Mouse (Mus musculus) E14TG2a.4 (cell line): ENCODE results near the gene Nhsl1.

Source experiments
- CTCF ChIP-seq: conservative IDR thresholded peaks from 2 replicates; pipeline ENCODE4 v1.5.1; 2014; ENCODE audit warnings: low read length
- NANOG ChIP-seq: IDR thresholded peaks from 2 replicates; pipeline ENCODE4 v1.6.1; 2014; ENCODE audit warnings: borderline replicate concordance, low read length, mixed read lengths

- TF ChIP-seq CTCF = no peak
- TF ChIP-seq NANOG = no peak
Measured at GRCm38 (mm10) chr10:18478294-18478693, 159.5 kb downstream of the Nhsl1 start.
